Mouse (Mus musculus) bone marrow macrophage, adult 2 months (primary cell): ENCODE measurements at regions not wholly inside any gene's neighbourhood (a gene's known extent, or its start where the extent isn't known, plus 50 kb on each side); places are given as distances from the start of the nearest gene placed in this dataset.

Experiments used
- CTCF ChIP-seq: IDR thresholded peaks from 2 replicates; pipeline ENCODE4 v1.5.1; 2012; ENCODE audit warnings: low read depth, mild to moderate bottlenecking, low read length, moderate library complexity
- POLR2A ChIP-seq: IDR thresholded peaks from 2 replicates; pipeline ENCODE4 v1.6.1; 2012; ENCODE audit warnings: mild to moderate bottlenecking, low read depth, low read length, borderline replicate concordance

DNA sequence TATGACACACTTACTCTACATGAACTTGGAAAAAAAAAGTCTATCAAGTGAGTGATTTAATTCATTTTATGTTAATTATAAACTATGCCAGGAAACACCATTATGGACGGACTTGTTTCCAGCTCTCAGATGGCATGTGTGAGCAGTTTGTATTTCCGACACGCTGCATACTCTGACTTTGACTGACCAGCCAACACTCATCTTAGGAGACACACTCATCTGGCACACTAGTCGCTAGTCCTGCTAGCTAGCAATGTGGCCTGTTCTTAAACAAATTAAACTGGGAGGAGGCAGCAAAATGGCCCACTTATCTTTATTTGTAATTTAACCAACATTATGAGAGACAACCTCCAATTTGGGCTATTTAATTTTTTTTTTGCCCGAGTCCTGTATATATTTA lies 413.4 kb upstream of the Hnrnpa3 start:
- TF ChIP-seq POLR2A (no peak), CTCF (no peak)
